Mouse (Mus musculus) small intestine, adult 2 months (tissue): ENCODE measurements around the gene Rpl23. TPM values are rescaled to one million over a fixed set of nuclear protein-coding genes. Genes with fewer than 3 reads are reported as not detected.
"Not testable (repeated sequence)": the region's sequence is repeated elsewhere in the genome, so short reads cannot be mapped to it uniquely, and the experiment has no call there.

ENCODE experiments used
- H3K27ac ChIP-seq: fragments of 200-500 bp; 2 replicates; pipeline ENCODE4 v1.5.1; 2012; ENCODE audit warnings: low read depth, low read length, control low read depth, inconsistent platforms; ENCODE audit not compliant: insufficient read depth
- H3K27me3 ChIP-seq: fragments of 200-500 bp; 2 replicates; pipeline ENCODE4 v1.6.1; 2012; ENCODE audit warnings: mild to moderate bottlenecking, moderate library complexity, low read length, inconsistent platforms; ENCODE audit not compliant: control insufficient read depth, insufficient read depth
- H3K36me3 ChIP-seq: fragments of 200-500 bp; 2 replicates; pipeline ENCODE4 v1.6.1; 2012; ENCODE audit warnings: mild to moderate bottlenecking, low read length, control low read depth, inconsistent platforms; ENCODE audit not compliant: control insufficient read depth, insufficient read depth
- H3K4me1 ChIP-seq: fragments of 200-500 bp; 2 replicates; pipeline ENCODE4 v1.6.1; 2012; ENCODE audit warnings: low read length, inconsistent platforms, mixed read lengths; ENCODE audit not compliant: control insufficient read depth, insufficient read depth, insufficient read length
- H3K4me3 ChIP-seq: fragments of 200-500 bp; 2 replicates; pipeline ENCODE4 v1.5.1; 2012; ENCODE audit warnings: low read depth, mild to moderate bottlenecking, control low read depth, inconsistent platforms, low read length, moderate library complexity
- CTCF ChIP-seq: fragments of 200-500 bp; IDR thresholded peaks from 2 replicates; pipeline ENCODE4 v1.5.1; 2012; ENCODE audit warnings: low read depth, mild to moderate bottlenecking, control low read depth, inconsistent platforms, low read length, moderate library complexity, mixed read lengths; ENCODE audit not compliant: insufficient replicate concordance, insufficient read length; ENCODE audit errors: extremely low read depth
- POLR2A ChIP-seq: fragments of 200-500 bp; IDR thresholded peaks from 2 replicates; pipeline ENCODE4 v1.6.1; 2012; ENCODE audit warnings: low read depth, mild to moderate bottlenecking, control low read depth, inconsistent platforms, low read length, moderate library complexity
- WGBS: fragments of 180-500 bp; shearing (Covaris S2); methylation state at CpG from one replicate; pipeline ENCODE4 v1.1.7; 2018; 5-methylcytosine and 5-hydroxymethylcytosine counted together
- polyA plus RNA-seq: library from polyadenylated mRNA; depleted of rRNA; stranded (reverse); fragments of >200 nt; gene quantifications from 2 replicates; pipeline ENCODE4 v1.2.3, GENCODE M21; 2012; rRNA removed

Rpl23 gene
- polyA plus RNA-seq, 1 experiment = 22.0 TPM

DNA sequence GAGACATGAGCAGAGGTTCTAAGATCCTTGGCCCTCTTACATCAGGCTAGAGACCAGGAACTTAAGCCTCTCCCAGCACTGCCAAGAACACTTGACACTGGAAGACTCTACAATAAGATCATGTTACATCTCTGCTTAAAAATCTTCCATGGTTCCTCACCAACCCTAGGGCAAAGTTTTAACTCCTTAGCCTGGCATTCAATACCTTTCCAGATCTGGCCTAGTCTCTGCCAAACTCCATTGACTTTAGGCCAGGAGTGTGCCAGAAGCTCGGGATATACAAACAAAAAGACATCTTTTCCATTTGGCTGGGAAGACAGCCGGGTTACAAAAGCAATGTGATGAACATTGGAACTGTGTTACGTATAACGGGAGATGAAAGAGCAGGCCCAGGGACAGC, 44.6 kb downstream of the Rpl23 start:
- no peak overlapping the region for H3K27ac ChIP-seq

GRCm38 (mm10) chr11:97736645-97737044, 45.6 kb downstream of the Rpl23 start:
- no peak overlapping the region for H3K4me3 ChIP-seq
- peaks cover 3% of the 10 kb centered on the region; the same call in 1 of the 2 replicates for H3K36me3 ChIP-seq
- TF ChIP-seq POLR2A = no peak
- no peak for TF ChIP-seq CTCF
- no peaks in the 10 kb centered on the region for H3K27me3 ChIP-seq
- WGBS = 85% methylated on average over 5 of the region's 5 CpGs
- H3K27ac ChIP-seq = no peak overlapping the region
- no peaks in the 10 kb centered on the region for H3K4me1 ChIP-seq

More for the DNA sequence above, 44.6 kb downstream of the Rpl23 start:
- WGBS = 68% methylated on average over 4 of the region's 4 CpGs
- no peaks in the 10 kb centered on the region for H3K36me3 ChIP-seq
- no peaks in the 10 kb centered on the region for H3K27me3 ChIP-seq
- no peaks in the 10 kb centered on the region for H3K4me1 ChIP-seq
- no peak overlapping the region for H3K4me3 ChIP-seq
- TF ChIP-seq POLR2A = no peak
- no peak for TF ChIP-seq CTCF

DNA sequence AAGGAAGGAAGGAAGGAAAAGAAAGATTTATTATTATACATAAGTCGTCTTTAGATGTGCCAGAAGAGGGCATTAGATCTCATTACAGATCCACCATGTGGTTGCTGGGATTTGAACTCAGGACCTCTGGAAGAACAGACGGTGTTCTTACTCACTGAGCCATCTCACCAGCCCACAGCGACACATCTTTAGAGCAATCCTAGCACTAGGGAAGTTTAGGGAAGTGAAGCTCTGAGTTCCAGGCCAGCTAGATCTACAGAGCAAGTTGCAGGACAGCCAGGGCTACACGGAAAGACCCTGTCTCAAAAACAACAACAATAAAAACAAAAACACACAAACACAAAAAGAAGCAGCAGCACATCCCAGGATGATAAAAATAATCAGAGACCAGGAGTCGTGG, 47.4 kb downstream of the Rpl23 start:
- not testable (repeated sequence) for H3K4me3 ChIP-seq, H3K27ac ChIP-seq, H3K36me3 ChIP-seq, H3K4me1 ChIP-seq, H3K27me3 ChIP-seq
- WGBS = 88% methylated on average over 5 of the region's 5 CpGs

DNA sequence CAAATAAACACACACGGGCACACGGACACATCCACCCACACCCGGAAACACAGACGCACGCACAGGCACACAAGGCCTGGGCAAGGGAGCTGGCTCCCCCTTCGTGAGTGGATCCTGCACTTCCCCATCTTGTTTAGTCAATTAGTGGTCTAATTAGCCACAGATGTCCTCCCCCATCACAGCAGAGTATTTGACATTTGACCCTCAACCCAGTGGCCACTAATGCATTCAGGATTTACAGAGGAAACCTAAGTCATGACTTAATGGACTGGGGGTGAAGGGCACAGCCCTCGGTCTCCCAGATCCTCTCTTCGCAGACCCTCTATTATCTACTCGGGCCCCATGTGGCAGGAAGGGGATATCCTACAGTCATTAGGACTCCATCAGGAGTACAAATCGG, 48.5 kb downstream of the Rpl23 start:
- Histone ChIP-seq H3K4me1 (0 out of 2 replicates have a peak, but pooled peaks cover 3% of the 10 kb centered on the region), H3K36me3 (peaks cover 8% of the 10 kb centered on the region), H3K27me3 (no peaks in the 10 kb centered on the region), H3K27ac (no peak overlapping the region), H3K4me3 (no peak overlapping the region)
- TF ChIP-seq CTCF (no peak), POLR2A (no peak)
- WGBS = 78% methylated on average over 10 of the region's 10 CpGs

- TF ChIP-seq CTCF = no peak
- TF ChIP-seq POLR2A = no peak
- Histone ChIP-seq H3K4me1 (0 out of 2 replicates have a peak, but pooled peaks cover 3% of the 10 kb centered on the region), H3K4me3 (no peak overlapping the region), H3K27me3 (no peaks in the 10 kb centered on the region), H3K36me3 (peaks cover 23% of the 10 kb centered on the region), H3K27ac (no peak overlapping the region)
- WGBS = 83% methylated on average over 7 of the region's 7 CpGs
Measured at GRCm38 (mm10) chr11:97728730-97729129, 53.5 kb downstream of the Rpl23 start.

GRCm38 (mm10) chr11:97728311-97728710, 53.9 kb downstream of the Rpl23 start:
- Histone ChIP-seq H3K4me1 (0 out of 2 replicates have a peak, but pooled peaks cover 3% of the 10 kb centered on the region), H3K27me3 (no peaks in the 10 kb centered on the region), H3K4me3 (no peak overlapping the region), H3K36me3 (peaks cover 23% of the 10 kb centered on the region), H3K27ac (no peak overlapping the region)
- no peak for TF ChIP-seq POLR2A
- TF ChIP-seq CTCF = no peak
- 80% methylated on average over 7 of the region's 7 CpGs for WGBS

Other genes with a start within 250 kb of the Rpl23 start
- 0.43 and 0.53 TPM in 2 replicates for gene Srcin1, start 206.3 kb downstream of the Rpl23 start, polyA plus RNA-seq
- gene Epop, start 152.7 kb downstream of the Rpl23 start, polyA plus RNA-seq = 2.1 and 3.8 TPM in 2 replicates
- 18.4 and 38.6 TPM in 2 replicates for gene Mllt6, start 119.0 kb downstream of the Rpl23 start, polyA plus RNA-seq
- gene Cisd3, start 96.6 kb downstream of the Rpl23 start, polyA plus RNA-seq = 112 and 249 TPM in 2 replicates
- gene Pcgf2, start 81.9 kb downstream of the Rpl23 start, polyA plus RNA-seq = 25.9 and 77.9 TPM in 2 replicates
- 164 and 330 TPM in 2 replicates for gene Psmb3, start 79.0 kb downstream of the Rpl23 start, polyA plus RNA-seq
- 2.0 and 3.4 TPM in 2 replicates for gene Pip4k2b, start 37.7 kb downstream of the Rpl23 start, polyA plus RNA-seq
- gene Cwc25, start 15.9 kb downstream of the Rpl23 start, polyA plus RNA-seq = 1.7 and 3.7 TPM in 2 replicates
- gene 1700001P01Rik, start 6.5 kb downstream of the Rpl23 start, polyA plus RNA-seq = not detected in 2 replicates
- 165 and 397 TPM in 2 replicates for gene Lasp1, start 16.6 kb upstream of the Rpl23 start, polyA plus RNA-seq
- 0.43 and 0.44 TPM in 2 replicates for gene B230217C12Rik, start 58.3 kb upstream of the Rpl23 start, polyA plus RNA-seq
- gene Fbxo47, start 101.7 kb upstream of the Rpl23 start, polyA plus RNA-seq = not detected in 2 replicates
- 1.1 and 1.6 TPM in 2 replicates for gene Plxdc1, start 204.0 kb upstream of the Rpl23 start, polyA plus RNA-seq
- 0.55 and 1.1 TPM in 2 replicates for gene Arl5c, start 213.7 kb upstream of the Rpl23 start, polyA plus RNA-seq
- 3.2 and 5.7 TPM in 2 replicates for gene Cacnb1, start 240.6 kb upstream of the Rpl23 start, polyA plus RNA-seq
- 393 and 501 TPM in 2 replicates for gene Rpl19, start 244.3 kb upstream of the Rpl23 start, polyA plus RNA-seq